Mouse (Mus musculus): ENCODE results near the gene Slc16a14. TPM values are rescaled to one million over a fixed set of nuclear protein-coding genes. Genes with fewer than 3 reads are reported as not detected.

Gene Slc16a14
- polyA plus RNA-seq, 1 experiment = not detected

GRCm38 (mm10) chr1:84915010-84915409, 19.9 kb downstream of the Slc16a14 start:
- TF ChIP-seq POLR2A (IDR thresholded peaks at IDR 0.05; ENCODE audit: low read depth, low read length) = no peak
- no peak for TF ChIP-seq CTCF (IDR thresholded peaks at IDR 0.05; ENCODE audit: borderline replicate concordance, insufficient read depth, low read length)
- H3K27ac ChIP-seq (ENCODE audit: insufficient read depth, low read length) = no peak overlapping the region
- no peak overlapping the region for H3K4me3 ChIP-seq (ENCODE audit: insufficient read depth, low read length)
- H3K4me1 ChIP-seq (ENCODE audit: control insufficient read depth, insufficient read depth, low read length) = no peaks in the 10 kb centered on the region

GRCm38 (mm10) chr1:84912571-84912970, 22.4 kb downstream of the Slc16a14 start:
- TF ChIP-seq POLR2A (IDR thresholded peaks at IDR 0.05; ENCODE audit: low read depth, low read length) = no peak
- TF ChIP-seq CTCF (IDR thresholded peaks at IDR 0.05; ENCODE audit: borderline replicate concordance, insufficient read depth, low read length) = no peak
- Histone ChIP-seq H3K4me1 (ENCODE audit: control insufficient read depth, insufficient read depth, low read length) (no peaks in the 10 kb centered on the region), H3K4me3 (ENCODE audit: insufficient read depth, low read length) (no peak overlapping the region), H3K27ac (ENCODE audit: insufficient read depth, low read length) (no peak overlapping the region)

GRCm38 (mm10) chr1:84910177-84910804, 24.6 kb downstream of the Slc16a14 start:
- no peak for TF ChIP-seq CTCF (IDR thresholded peaks at IDR 0.05; ENCODE audit: borderline replicate concordance, insufficient read depth, low read length)
- no peak for TF ChIP-seq POLR2A (IDR thresholded peaks at IDR 0.05; ENCODE audit: low read depth, low read length)
- no peak overlapping the region for H3K27ac ChIP-seq (ENCODE audit: insufficient read depth, low read length)

GRCm38 (mm10) chr1:84904467-84904866, 30.5 kb downstream of the Slc16a14 start:
- no peak overlapping the region for H3K27ac ChIP-seq (ENCODE audit: insufficient read depth, low read length)
- H3K4me3 ChIP-seq (ENCODE audit: insufficient read depth, low read length) = no peak overlapping the region
- TF ChIP-seq CTCF (IDR thresholded peaks at IDR 0.05; ENCODE audit: borderline replicate concordance, insufficient read depth, low read length) = no peak
- TF ChIP-seq POLR2A (IDR thresholded peaks at IDR 0.05; ENCODE audit: low read depth, low read length) = no peak
- no peaks in the 10 kb centered on the region for H3K4me1 ChIP-seq (ENCODE audit: control insufficient read depth, insufficient read depth, low read length)

More at GRCm38 (mm10) chr1:84910177-84910804, 24.6 kb downstream of the Slc16a14 start:
- Histone ChIP-seq H3K4me1 (ENCODE audit: control insufficient read depth, insufficient read depth, low read length) (no peaks in the 10 kb centered on the region), H3K4me3 (ENCODE audit: insufficient read depth, low read length) (no peak overlapping the region)

GRCm38 (mm10) chr1:84899156-84899555, 35.8 kb downstream of the Slc16a14 start:
- H3K4me1 ChIP-seq (ENCODE audit: control insufficient read depth, insufficient read depth, low read length) = no peaks in the 10 kb centered on the region
- H3K27ac ChIP-seq (ENCODE audit: insufficient read depth, low read length) = no peak overlapping the region
- H3K4me3 ChIP-seq (ENCODE audit: insufficient read depth, low read length) = no peak overlapping the region
- no peak for TF ChIP-seq CTCF (IDR thresholded peaks at IDR 0.05; ENCODE audit: borderline replicate concordance, insufficient read depth, low read length)
- no peak for TF ChIP-seq POLR2A (IDR thresholded peaks at IDR 0.05; ENCODE audit: low read depth, low read length)

- Histone ChIP-seq H3K4me3 (ENCODE audit: insufficient read depth, low read length) (no peak overlapping the region), H3K4me1 (ENCODE audit: control insufficient read depth, insufficient read depth, low read length) (no peaks in the 10 kb centered on the region), H3K27ac (ENCODE audit: insufficient read depth, low read length) (no peak overlapping the region)
- no peak for TF ChIP-seq CTCF (IDR thresholded peaks at IDR 0.05; ENCODE audit: borderline replicate concordance, insufficient read depth, low read length)
- no peak for TF ChIP-seq POLR2A (IDR thresholded peaks at IDR 0.05; ENCODE audit: low read depth, low read length)
Measured at GRCm38 (mm10) chr1:84897364-84897763, 37.6 kb downstream of the Slc16a14 start.

GRCm38 (mm10) chr1:84891746-84892145, 43.2 kb downstream of the Slc16a14 start:
- H3K27ac ChIP-seq (ENCODE audit: insufficient read depth, low read length) = no peak overlapping the region
- no peaks in the 10 kb centered on the region for H3K4me1 ChIP-seq (ENCODE audit: control insufficient read depth, insufficient read depth, low read length)
- no peak for TF ChIP-seq CTCF (IDR thresholded peaks at IDR 0.05; ENCODE audit: borderline replicate concordance, insufficient read depth, low read length)
- no peak for TF ChIP-seq POLR2A (IDR thresholded peaks at IDR 0.05; ENCODE audit: low read depth, low read length)
- H3K4me3 ChIP-seq (ENCODE audit: insufficient read depth, low read length) = no peak overlapping the region

GRCm38 (mm10) chr1:84890503-84890902, 44.4 kb downstream of the Slc16a14 start:
- no peak for TF ChIP-seq CTCF (IDR thresholded peaks at IDR 0.05; ENCODE audit: borderline replicate concordance, insufficient read depth, low read length)
- no peaks in the 10 kb centered on the region for H3K4me1 ChIP-seq (ENCODE audit: control insufficient read depth, insufficient read depth, low read length)
- H3K27ac ChIP-seq (ENCODE audit: insufficient read depth, low read length) = no peak overlapping the region
- H3K4me3 ChIP-seq (ENCODE audit: insufficient read depth, low read length) = no peak overlapping the region

- H3K4me3 ChIP-seq (ENCODE audit: insufficient read depth, low read length) = no peak overlapping the region
Measured at GRCm38 (mm10) chr1:84890005-84890393, 44.9 kb downstream of the Slc16a14 start.

GRCm38 (mm10) chr1:84889330-84890004, 45.5 kb downstream of the Slc16a14 start:
- Histone ChIP-seq H3K4me3 (ENCODE audit: insufficient read depth, low read length) (no peak overlapping the region), H3K4me1 (ENCODE audit: control insufficient read depth, insufficient read depth, low read length) (no peaks in the 10 kb centered on the region), H3K27ac (ENCODE audit: insufficient read depth, low read length) (no peak overlapping the region)
- TF ChIP-seq CTCF (IDR thresholded peaks at IDR 0.05; ENCODE audit: borderline replicate concordance, insufficient read depth, low read length) = no peak

More at GRCm38 (mm10) chr1:84890005-84890393, 44.9 kb downstream of the Slc16a14 start:
- H3K4me1 ChIP-seq (ENCODE audit: control insufficient read depth, insufficient read depth, low read length) = no peaks in the 10 kb centered on the region
- no peak overlapping the region for H3K27ac ChIP-seq (ENCODE audit: insufficient read depth, low read length)
- TF ChIP-seq POLR2A (IDR thresholded peaks at IDR 0.05; ENCODE audit: low read depth, low read length) = no peak
- TF ChIP-seq CTCF (IDR thresholded peaks at IDR 0.05; ENCODE audit: borderline replicate concordance, insufficient read depth, low read length) = no peak

Measured in embryonic fibroblast, embryonic 13.5 days (primary cell).